ENCODE assay signal across 26 mouse cellular contexts in the genomic region with DNA sequence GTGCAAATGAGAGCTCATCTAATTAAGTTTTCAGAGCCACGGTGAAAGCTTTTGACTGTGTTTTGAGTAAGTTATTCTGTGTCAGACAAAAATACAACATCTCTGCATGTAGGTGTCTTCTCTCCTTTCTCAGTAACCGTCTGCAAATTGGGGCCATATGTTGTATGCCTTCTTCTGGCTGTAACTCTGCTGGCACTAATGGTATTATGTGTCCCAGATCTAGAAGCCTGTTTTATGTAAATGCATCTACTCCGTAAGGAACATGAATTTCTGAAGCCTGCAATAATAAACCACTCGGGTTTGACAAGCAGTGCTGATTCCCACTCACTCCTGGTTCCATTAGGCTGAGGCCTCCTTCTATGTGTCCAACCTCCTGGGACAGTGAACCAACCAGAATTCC. TPM values are rescaled to one million over a fixed set of nuclear protein-coding genes. Genes with fewer than 3 reads are reported as not detected.
DNase-seq lines count a peak whose midpoint lies in the region; ATAC-seq and TF ChIP-seq lines count a peak whose summit lies in the region.
"Had no signal": no experiment of that assay in that cellular context is flagged by ENCODE, and none has a peak within 500 bp of the region (broad histone marks: within the 10 kb centered on the region; RNA-seq: fewer than 3 reads in every experiment).

No protein-coding gene starts in this region.

- peaks cover 14% of the 10 kb centered on the region for H3K4me1 ChIP-seq in forebrain, embryonic 15.5 days
- no peaks in the 10 kb centered on the region for H3K4me1 ChIP-seq in forebrain, embryonic 12.5 days
- H3K4me1 ChIP-seq: heart, embryonic 13.5 days; limb, embryonic 12.5 days; liver, embryonic 12.5 days; midbrain, embryonic 12.5 days had no signal

- intact Hi-C loops in left cerebral cortex, postnatal 4 days (cut with DNase I) = no loop called here
- intact Hi-C loops in left cerebral cortex, adult 2 months (cut with DNase I) = loop anchor here (5.0 kb wide), 1 partner anchor 145 kb away; no protein-coding TSS in a partner anchor
- intact Hi-C loops in gastrocnemius, postnatal 14 days (cut with DNase I; ENCODE audit: low total_unique reads) = no loop called here

- no peaks in the 10 kb centered on the region for H3K36me3 ChIP-seq in forebrain, embryonic 15.5 days
- H3K36me3 ChIP-seq in forebrain, embryonic 12.5 days (replicated peaks) = no peaks in the 10 kb centered on the region
- H3K36me3 ChIP-seq: heart, embryonic 13.5 days; limb, embryonic 12.5 days; midbrain, embryonic 12.5 days; neural tube, embryonic 15.5 days had no signal

- no peak overlapping the region for H3K27ac ChIP-seq in forebrain, embryonic 15.5 days (replicated peaks)
- H3K27ac ChIP-seq in forebrain, embryonic 12.5 days = no peak overlapping the region
- peak overlapping the region; percentile 32; the same call in 1 of the 2 replicates for H3K27ac ChIP-seq in left cerebral cortex, adult 2 months
- H3K27ac ChIP-seq: heart, embryonic 13.5 days; hindbrain, postnatal 0 days; limb, embryonic 12.5 days; liver, embryonic 12.5 days; midbrain, embryonic 12.5 days; neural tube, embryonic 15.5 days had no signal

- no peak overlapping the region for H3K4me3 ChIP-seq in forebrain, embryonic 15.5 days
- no peak overlapping the region for H3K4me3 ChIP-seq in forebrain, embryonic 12.5 days (replicated peaks)
- H3K4me3 ChIP-seq in left cerebral cortex, adult 2 months = no peak overlapping the region
- H3K4me3 ChIP-seq: heart, embryonic 13.5 days; limb, embryonic 12.5 days; liver, embryonic 12.5 days; midbrain, embryonic 12.5 days; neural tube, embryonic 15.5 days had no signal

- no peaks in the 10 kb centered on the region for H3K9me3 ChIP-seq in forebrain, embryonic 15.5 days
- H3K9me3 ChIP-seq in forebrain, embryonic 12.5 days = no peaks in the 10 kb centered on the region
- H3K9me3 ChIP-seq: heart, embryonic 13.5 days; limb, embryonic 12.5 days; liver, embryonic 12.5 days; midbrain, embryonic 12.5 days; neural tube, embryonic 15.5 days had no signal

- ATAC-seq in forebrain, embryonic 15.5 days (replicated peaks) = peak; percentile 66; the same call in 1 of the 2 replicates
- no peak for ATAC-seq in forebrain, embryonic 12.5 days (ENCODE audit: low FRiP score)
- no peak for ATAC-seq in megakaryocyte progenitor cell, adult 5-6 weeks (replicated peaks; ENCODE audit: poor library complexity)
- ATAC-seq: hindbrain, postnatal 0 days; intestine, embryonic 16.5 days; liver, embryonic 12.5 days had no signal

- TF ChIP-seq CTCF in left cerebral cortex, adult 2 months (IDR thresholded peaks at IDR 0.05) = no peak

- 51% methylated on average over 4 of the region's 4 CpGs for WGBS in forebrain, embryonic 15.5 days
- WGBS in forebrain, embryonic 12.5 days = 73% methylated on average over 4 of the region's 4 CpGs

- H3K27me3 ChIP-seq in forebrain, embryonic 15.5 days = no peaks in the 10 kb centered on the region
- H3K27me3 ChIP-seq in forebrain, embryonic 12.5 days = no peaks in the 10 kb centered on the region
- H3K27me3 ChIP-seq: heart, embryonic 13.5 days; limb, embryonic 12.5 days; liver, embryonic 12.5 days; midbrain, embryonic 12.5 days; neural tube, embryonic 15.5 days had no signal

- peak; percentile 49 for DNase-seq in left cerebral cortex, adult 11 months (ENCODE audit: low spot score)
- no peak for DNase-seq in left cerebral cortex, postnatal 4 days
- no peak for DNase-seq in left cerebral cortex, adult 2 months (ENCODE audit: extremely low spot score in 1 of 2, low spot score in 2 of 2)
- DNase-seq in right cerebral cortex, postnatal 36 days (ENCODE audit: low spot score in 2 of 2) = peak; percentile 9 to 57
- no peak for DNase-seq in gastrocnemius, postnatal 14 days
- DNase-seq: adrenal gland, postnatal 25 days; cerebellum, adult 11 months; cerebellum, adult 9-11 months; gastrocnemius, postnatal 25 days; heart, adult 18-20 months; heart, postnatal 14 days; kidney, adult 9 months; kidney, postnatal 25 days; lung, adult 18-20 months; lung, postnatal 10 days; thymus, postnatal 4 days had no signal

- H3K4me2 ChIP-seq in forebrain, embryonic 15.5 days (replicated peaks) = no peak overlapping the region
- H3K4me2 ChIP-seq in forebrain, embryonic 12.5 days = no peak overlapping the region
- H3K4me2 ChIP-seq: heart, embryonic 13.5 days; limb, embryonic 12.5 days; liver, embryonic 12.5 days; midbrain, embryonic 12.5 days; neural tube, embryonic 15.5 days had no signal

- no peak overlapping the region for H3K9ac ChIP-seq in forebrain, embryonic 15.5 days (replicated peaks)
- no peak overlapping the region for H3K9ac ChIP-seq in forebrain, embryonic 12.5 days
- H3K9ac ChIP-seq: heart, embryonic 13.5 days; limb, embryonic 12.5 days; liver, embryonic 12.5 days; midbrain, embryonic 12.5 days; neural tube, embryonic 15.5 days had no signal

RNA-seq across cellular contexts. Expression of a gene that starts 52.3 kb away (rescaled TPM):
- polyA plus RNA-seq in forebrain, embryonic 15.5 days (2015; fragmentation: Nextera tagmentation; extraction: Ambion mirVana) = 2.7 and 3.2 TPM in 2 replicates
- polyA plus RNA-seq in forebrain, embryonic 12.5 days (2016; fragmentation: Nextera tagmentation; extraction: Ambion mirVana) = 4.7 and 4.9 TPM in 2 replicates
- 10 to 100 TPM in 1 of 2 experiments, 1 to 10 TPM in 1; 9.0 to 10.6 TPM for total RNA-seq in left cerebral cortex, postnatal 4 days (2021)
- total RNA-seq in left cerebral cortex, adult 2 months (2021) = 10 to 100 TPM; 10.6 to 11.2 TPM
- total RNA-seq in megakaryocyte progenitor cell, adult 5-6 weeks (2015) = 111 and 140 TPM in 2 replicates
- 80.4 and 107 TPM in 2 replicates for total RNA-seq in megakaryocyte progenitor cell, adult 5-6 weeks (2017)
- total RNA-seq in gastrocnemius, postnatal 14 days (2021) = 1 to 10 TPM; 2.9 to 3.9 TPM

Comparison
In these comparisons a context has a peak if more than half of its experiments do, and no peak if none do; other contexts are left out.
1. DNase-seq: peak in left cerebral cortex, adult 11 months (single experiment) and right cerebral cortex, postnatal 36 days (2 of 2); none in left cerebral cortex, postnatal 4 days (single experiment), left cerebral cortex, adult 2 months (0 of 2) and gastrocnemius, postnatal 14 days (single experiment).
2. RNA of a gene that starts 52.3 kb away (total RNA-seq): 80.4 to 140 TPM in megakaryocyte progenitor cell, adult 5-6 weeks; 10.6 to 11.2 TPM in left cerebral cortex, adult 2 months, 9.0 to 10.6 TPM in left cerebral cortex, postnatal 4 days and 2.9 to 3.9 TPM in gastrocnemius, postnatal 14 days; every median in the first group is over 4 times any median in the second.